Mouse (Mus musculus): ENCODE results near the gene Psenen.

The Psenen gene

DNA sequence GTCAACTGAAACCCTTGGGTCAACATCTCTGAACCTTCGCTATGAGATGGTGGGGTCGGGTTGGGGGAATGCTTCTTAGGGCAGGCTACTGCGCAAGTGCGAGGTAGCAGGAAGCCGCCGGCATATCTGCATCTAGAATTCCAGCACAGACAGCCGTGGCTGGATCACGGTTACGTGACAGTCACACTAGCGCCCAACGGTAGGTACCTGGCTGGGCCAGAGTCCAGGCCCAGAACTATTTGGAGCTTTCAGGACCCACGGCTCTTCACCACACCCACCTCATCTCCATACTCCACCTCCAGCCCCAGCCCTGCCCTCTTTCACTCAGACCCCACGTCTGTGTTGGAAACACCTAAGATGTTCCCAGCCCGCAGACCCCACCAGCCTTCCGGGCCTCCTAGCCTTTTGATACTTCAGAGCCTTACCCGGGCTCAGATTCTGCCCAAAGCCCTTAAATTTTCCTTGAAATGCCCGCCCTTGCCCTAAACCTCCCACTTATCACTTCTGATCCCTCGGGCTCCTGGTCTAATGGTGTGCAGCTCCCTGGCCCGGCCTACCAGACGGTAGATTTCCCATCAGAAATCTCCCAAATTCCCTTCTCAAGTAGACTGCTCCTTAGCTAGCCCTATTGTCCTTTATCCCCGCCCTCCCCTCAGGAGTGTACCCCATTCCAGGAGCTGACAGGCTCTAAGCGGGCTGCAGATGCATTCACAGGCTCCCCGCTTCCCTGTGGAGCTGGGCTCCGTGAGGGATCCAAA is 48.2 kb downstream of the Psenen start:
- DNase-seq = no peak
